Mouse (Mus musculus) B cell, adult 67 days (primary cell): ENCODE data around the gene Elf5. TPM values are rescaled to one million over a fixed set of nuclear protein-coding genes. Genes with fewer than 3 reads are reported as not detected.

Source experiments
- total RNA-seq, 2 experiments: library from RNA; stranded (reverse); gene quantifications; 4 replicates each; pipeline ENCODE4 v1.2.4; 2023

The Elf5 gene
- not detected for total RNA-seq

DNA sequence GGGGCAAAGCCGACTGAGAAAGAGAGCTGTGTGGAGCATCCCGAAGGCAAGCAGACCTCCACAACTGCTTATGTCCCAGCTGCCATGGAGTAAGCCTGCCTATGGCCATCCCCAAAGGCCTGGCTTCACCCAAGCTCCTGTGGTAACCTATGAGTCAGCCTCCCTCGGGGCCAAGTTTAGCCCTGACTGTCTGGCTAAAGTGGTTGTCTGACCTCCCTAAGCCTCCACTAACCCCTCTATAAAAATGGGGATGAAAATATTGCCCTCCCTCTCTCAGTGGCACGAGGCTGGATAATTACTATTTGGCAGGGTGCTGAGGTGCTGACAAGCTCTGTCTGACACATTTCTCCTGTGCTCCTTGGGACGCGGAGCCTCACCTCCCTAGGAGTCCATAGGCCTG lies at the start of gene Elf5:
Gene Elf5 (plus strand): TSS at position 341 of the 400 bp plus-strand sequence.

DNA sequence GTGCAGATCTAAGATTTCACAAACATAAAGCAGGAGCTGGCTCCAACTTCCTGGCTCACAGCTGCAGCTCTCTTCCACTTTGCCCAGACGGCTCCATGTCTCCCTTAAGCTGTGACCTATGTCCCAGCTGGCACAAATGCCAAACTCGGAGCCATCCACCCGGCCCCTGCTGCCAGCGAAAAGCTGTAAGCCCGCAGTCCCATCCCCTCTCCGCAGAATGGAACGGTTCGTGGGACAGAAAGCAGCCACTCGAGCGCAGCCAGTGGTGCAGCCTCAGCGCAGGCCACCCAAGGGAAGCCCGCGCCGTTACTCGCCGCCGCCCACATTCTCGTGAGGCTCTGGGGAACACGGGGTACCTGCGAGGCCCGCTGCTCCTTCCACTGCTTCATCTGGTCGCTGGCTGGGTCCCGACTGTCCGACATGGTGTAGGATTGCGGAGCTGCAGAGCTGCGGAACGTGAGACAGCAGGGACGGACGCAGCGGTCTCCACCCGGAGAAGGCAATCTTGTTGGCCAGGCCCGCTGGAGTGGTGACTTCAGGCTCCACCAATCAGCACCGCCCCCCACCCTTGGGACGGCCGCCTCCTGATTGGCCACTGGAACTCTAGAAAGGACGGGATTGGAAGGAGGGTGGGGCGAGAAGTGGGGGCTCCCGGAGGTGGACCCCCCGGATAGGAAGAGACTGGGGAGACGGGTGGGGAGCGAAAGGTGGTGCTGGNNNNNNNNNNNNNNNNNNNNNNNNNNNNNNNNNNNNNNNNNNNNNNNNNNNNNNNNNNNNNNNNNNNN lies 73.3 kb downstream of the Elf5 start, which contains the start of gene Cat:
Gene Cat (minus strand): TSS at position 544 of the 785 bp plus-strand sequence.

Other genes with a start within 250 kb of the Elf5 start
- under 1 TPM in 1 of 2 experiments, not detected in 1; 0.78 TPM for gene Ehf, start 108.4 kb upstream of the Elf5 start, total RNA-seq
- gene Cat, start 73.5 kb downstream of the Elf5 start, total RNA-seq = 10 to 100 TPM; 74.7 to 75.9 TPM
- 1 to 10 TPM; 8.0 to 9.3 TPM for gene Abtb2, start 154.6 kb downstream of the Elf5 start, total RNA-seq